ENCODE assay signal across 30 mouse cellular contexts in genomic region chr10:95665426-95665990, GRCm38 (mm10). TPM values are rescaled to one million over a fixed set of nuclear protein-coding genes. Genes with fewer than 3 reads are reported as not detected.
DNase-seq lines count a peak whose midpoint lies in the region; ATAC-seq and TF ChIP-seq lines count a peak whose summit lies in the region.
"Had no signal": no experiment of that assay in that cellular context is flagged by ENCODE, and none has a peak within 500 bp of the region (broad histone marks: within the 10 kb centered on the region; RNA-seq: fewer than 3 reads in every experiment).

No protein-coding gene starts in this region.

- no peaks in the 10 kb centered on the region for H3K9me3 ChIP-seq in heart, embryonic 10.5 days
- H3K9me3 ChIP-seq in heart, embryonic 11.5 days (replicated peaks; ENCODE audit: control insufficient read depth, low read length): no peaks in the 10 kb centered on the region
- H3K9me3 ChIP-seq in midbrain, postnatal 0 days (ENCODE audit: low read length): no peaks in the 10 kb centered on the region
- H3K9me3 ChIP-seq: forebrain, embryonic 10.5 days; hindbrain, embryonic 15.5 days; intestine, embryonic 15.5 days; liver, embryonic 13.5 days had no signal

- peaks cover 9% of the 10 kb centered on the region; the same call in 1 of the 2 replicates for H3K4me1 ChIP-seq in heart, embryonic 10.5 days
- H3K4me1 ChIP-seq in heart, embryonic 11.5 days (ENCODE audit: control insufficient read depth, insufficient read depth, low read length): 0 out of 2 replicates have a peak, but pooled peaks cover 3% of the 10 kb centered on the region
- no peaks in the 10 kb centered on the region for H3K4me1 ChIP-seq in midbrain, postnatal 0 days (ENCODE audit: insufficient read depth, low read length)
- H3K4me1 ChIP-seq: hindbrain, embryonic 15.5 days; intestine, embryonic 15.5 days had no signal

- H3K9ac ChIP-seq in heart, embryonic 11.5 days (ENCODE audit: low read depth, low read length): no peak overlapping the region
- H3K9ac ChIP-seq in midbrain, postnatal 0 days (replicated peaks; ENCODE audit: low read length, poor library complexity, severe bottlenecking): no peak overlapping the region
- H3K9ac ChIP-seq: forebrain, postnatal 0 days; hindbrain, embryonic 15.5 days; intestine, embryonic 15.5 days; liver, embryonic 13.5 days had no signal

- no peak overlapping the region for H3K27ac ChIP-seq in heart, embryonic 10.5 days
- H3K27ac ChIP-seq in heart, embryonic 11.5 days (ENCODE audit: low read depth, low read length): no peak overlapping the region
- no peak overlapping the region for H3K27ac ChIP-seq in midbrain, postnatal 0 days (ENCODE audit: low read depth, low read length)
- H3K27ac ChIP-seq: forebrain, embryonic 10.5 days; hindbrain, embryonic 15.5 days; intestine, embryonic 15.5 days; liver, embryonic 13.5 days had no signal

- no peak overlapping the region for H3K4me3 ChIP-seq in heart, embryonic 10.5 days
- no peak overlapping the region for H3K4me3 ChIP-seq in heart, embryonic 11.5 days (ENCODE audit: low read depth, low read length)
- H3K4me3 ChIP-seq in midbrain, postnatal 0 days (ENCODE audit: low read depth, low read length): no peak overlapping the region
- H3K4me3 ChIP-seq: forebrain, embryonic 10.5 days; hindbrain, embryonic 15.5 days; intestine, embryonic 15.5 days; liver, embryonic 13.5 days had no signal

- H3K36me3 ChIP-seq in heart, embryonic 10.5 days: no peaks in the 10 kb centered on the region
- H3K36me3 ChIP-seq in heart, embryonic 11.5 days (ENCODE audit: control insufficient read depth, insufficient read depth, low read length): no peaks in the 10 kb centered on the region
- no peaks in the 10 kb centered on the region for H3K36me3 ChIP-seq in midbrain, postnatal 0 days (ENCODE audit: insufficient read depth, low read length)
- H3K36me3 ChIP-seq: forebrain, embryonic 10.5 days; hindbrain, embryonic 15.5 days; intestine, embryonic 15.5 days; liver, embryonic 13.5 days had no signal

- no peak for TF ChIP-seq CTCF in midbrain, postnatal 0 days (IDR thresholded peaks at IDR 0.05)

- peak; percentile 73 for DNase-seq in heart, embryonic 10.5 days (ENCODE audit: low spot score)
- peak; percentile 31 for DNase-seq in embryo, embryonic 10.5 days (ENCODE audit: low spot score)
- DNase-seq in gastrocnemius, postnatal 25 days: peak; percentile 84
- peak; percentile 19 for DNase-seq in yolk sac, embryonic 10.5 days (ENCODE audit: low spot score)
- DNase-seq in adrenal gland, postnatal 14 days: no peak
- no peak for DNase-seq in midbrain, postnatal 0 days (ENCODE audit: low spot score)
- DNase-seq: adrenal gland, adult 2 months; cerebellum, adult 18-20 months; cerebellum, postnatal 36 days; forebrain, postnatal 0 days; kidney, postnatal 4 days; liver, embryonic 13.5 days; lung, adult 2 months; lung, postnatal 14 days had no signal

- WGBS in heart, embryonic 10.5 days: 31% methylated on average over 11 of the region's 11 CpGs
- 29% methylated on average over 11 of the region's 11 CpGs for WGBS in heart, embryonic 11.5 days (ENCODE audit: insufficient replicate concordance)
- WGBS in midbrain, postnatal 0 days: 54% methylated on average over 11 of the region's 11 CpGs

- no peak overlapping the region for H3K4me2 ChIP-seq in heart, embryonic 11.5 days
- H3K4me2 ChIP-seq in midbrain, postnatal 0 days (ENCODE audit: low read depth, low read length, poor library complexity, severe bottlenecking): no peak overlapping the region
- H3K4me2 ChIP-seq: hindbrain, embryonic 15.5 days; intestine, embryonic 15.5 days; liver, embryonic 13.5 days had no signal

- H3K27me3 ChIP-seq in heart, embryonic 10.5 days (ENCODE audit: insufficient read depth, poor library complexity, severe bottlenecking): no peaks in the 10 kb centered on the region
- no peaks in the 10 kb centered on the region for H3K27me3 ChIP-seq in heart, embryonic 11.5 days (ENCODE audit: control insufficient read depth, insufficient read depth, low read length)
- H3K27me3 ChIP-seq in midbrain, postnatal 0 days (ENCODE audit: insufficient read depth, low read length): no peaks in the 10 kb centered on the region
- H3K27me3 ChIP-seq: hindbrain, embryonic 15.5 days; intestine, embryonic 15.5 days; liver, embryonic 13.5 days had no signal

- no peak for ATAC-seq in heart, embryonic 11.5 days (replicated peaks; ENCODE audit: insufficient number of reproducible peaks, low FRiP score, low TSS enrichment)
- ATAC-seq in midbrain, postnatal 0 days (ENCODE audit: low FRiP score): no peak
- ATAC-seq: forebrain, postnatal 0 days; midbrain, embryonic 16.5 days had no signal

RNA-seq across cellular contexts. Expression of gene Anapc15-ps, which starts 7.7 kb away (rescaled TPM):
- not detected in 2 replicates for polyA plus RNA-seq in heart, embryonic 10.5 days (2016; fragmentation: Nextera tagmentation; extraction: Ambion mirVana)
- not detected in 2 replicates for polyA plus RNA-seq in heart, embryonic 11.5 days (2014; fragmentation: Nextera tagmentation; extraction: Ambion mirVana)
- not detected for total RNA-seq in gastrocnemius, postnatal 25 days (2021)
- total RNA-seq in adrenal gland, postnatal 14 days (2021): not detected in 2 replicates
- not detected in 2 replicates for total RNA-seq in midbrain, postnatal 0 days (2014; rRNA removed)
- polyA plus RNA-seq in midbrain, postnatal 0 days (2015; fragmentation: Nextera tagmentation; extraction: Ambion mirVana): not detected in 2 replicates
- total RNA-seq: adrenal gland, adult 2 months; ES-E14; forebrain, postnatal 0 days; hematopoietic stem cell, adult 5-6 weeks; left cerebral cortex, adult 18-20 months; left cerebral cortex, postnatal 36 days; megakaryocyte, adult 5-6 weeks had no signal
- polyA plus RNA-seq: adrenal gland, adult 2 months; embryonic facial prominence, embryonic 11.5 days; forebrain, embryonic 10.5 days; forebrain, postnatal 0 days; heart, postnatal 0 days; hindbrain, embryonic 15.5 days; intestine, embryonic 15.5 days; kidney, embryonic 14.5 days; limb, embryonic 14.5 days; liver, embryonic 13.5 days; lung, adult 2 months; midbrain, embryonic 16.5 days; neural tube, embryonic 14.5 days; thymus, postnatal 0 days had no signal

Comparison
In these comparisons a context has a peak if more than half of its experiments do, and no peak if none do; other contexts are left out.
1. DNase-seq: peak in heart, embryonic 10.5 days (single experiment), embryo, embryonic 10.5 days (single experiment), gastrocnemius, postnatal 25 days (single experiment) and yolk sac, embryonic 10.5 days (single experiment); none in adrenal gland, postnatal 14 days (single experiment) and midbrain, postnatal 0 days (single experiment).